Mouse (Mus musculus) CH12.LX (cell line): ENCODE measurements around the gene Mast3. TPM values are rescaled to one million over a fixed set of nuclear protein-coding genes. Genes with fewer than 3 reads are reported as not detected.

Source experiments
- DNase-seq: peaks from one replicate; pipeline ENCODE4 v3.0.0-alpha.2; 2013; ENCODE audit errors: extremely low read depth
- H3K27ac ChIP-seq: 2 replicates; pipeline ENCODE4 v1.5.1; 2012; ENCODE audit warnings: low read depth, mild to moderate bottlenecking, control low read depth, moderate library complexity; ENCODE audit not compliant: insufficient read depth
- H3K27me3 ChIP-seq: replicated peaks from 2 replicates; pipeline ENCODE3; 2012; ENCODE audit warnings: inconsistent platforms
- H3K36me3 ChIP-seq, 2 experiments: replicated peaks in 1 of 2; 2 replicates each; pipeline versions ENCODE3 to v1.6.1; 2012; ENCODE audit warnings: inconsistent platforms in 1 of 2, low read length in 1 of 2, mild to moderate bottlenecking in 1 of 2, mixed read lengths in 1 of 2, moderate library complexity in 1 of 2; ENCODE audit not compliant: control insufficient read depth in 1 of 2, insufficient read depth in 1 of 2
- H3K4me1 ChIP-seq, 2 experiments: 2 replicates each; pipeline ENCODE4 v1.6.1; 2012; ENCODE audit warnings: inconsistent platforms in 1 of 2, moderate library complexity in 1 of 2; ENCODE audit not compliant: insufficient read depth in 2 of 2, control insufficient read depth in 1 of 2
- H3K4me2 ChIP-seq: 2 replicates; pipeline ENCODE4 v1.6.1; 2012; ENCODE audit warnings: low read depth, mild to moderate bottlenecking, control low read depth; ENCODE audit not compliant: poor library complexity, insufficient read depth, severe bottlenecking
- H3K4me3 ChIP-seq, 3 experiments: fragments of 150-350 bp in 1 of 3; sonication (generic) in 1 of 3; replicated peaks in 1 of 3; 2 replicates each; pipeline versions ENCODE3 to v1.5.1; 2011 to 2012; ENCODE audit warnings: low read depth in 2 of 3, low read length in 2 of 3, mild to moderate bottlenecking in 2 of 3, moderate library complexity in 2 of 3, control low read depth in 1 of 3, improper control_type of control experiment in 1 of 3, inconsistent platforms in 1 of 3, mixed read lengths in 1 of 3; ENCODE audit not compliant: poor library complexity in 1 of 3
- H3K79me2 ChIP-seq: replicated peaks from 2 replicates; pipeline ENCODE4 v1.6.1; 2012; ENCODE audit warnings: mild to moderate bottlenecking, moderate library complexity; ENCODE audit not compliant: control insufficient read depth, poor library complexity, insufficient read depth, severe bottlenecking; ENCODE audit errors: extremely low read depth
- H3K9ac ChIP-seq: 2 replicates; pipeline ENCODE4 v1.6.1; 2012; ENCODE audit warnings: low read depth, mild to moderate bottlenecking, control low read depth, moderate library complexity; ENCODE audit not compliant: insufficient read depth
- H3K9me3 ChIP-seq: replicated peaks from 2 replicates; pipeline ENCODE3; 2012; ENCODE audit warnings: low read length, inconsistent platforms, mixed read lengths
- BHLHE40 ChIP-seq: IDR thresholded peaks from 2 replicates; pipeline ENCODE4 v1.6.1; 2011; ENCODE audit warnings: mild to moderate bottlenecking, low read depth, low read length, improper control_type of control experiment
- CHD1 ChIP-seq: IDR thresholded peaks from 2 replicates; pipeline ENCODE4 v1.6.1; 2012; ENCODE audit warnings: low read depth, low read length, improper control_type of control experiment, inconsistent platforms
- CHD2 ChIP-seq: IDR thresholded peaks from 2 replicates; pipeline ENCODE4 v1.6.1; 2011; ENCODE audit warnings: low read length, improper control_type of control experiment
- CTCF ChIP-seq, 2 experiments: IDR thresholded peaks in 1 of 2; conservative IDR thresholded peaks in 1 of 2; 2 replicates each; pipeline ENCODE4 v1.5.1; 2011 to 2012; ENCODE audit warnings: low read depth in 2 of 2, low read length in 2 of 2, improper control_type of control experiment in 1 of 2, inconsistent platforms in 1 of 2, mild to moderate bottlenecking in 1 of 2, moderate library complexity in 1 of 2
- E2F4 ChIP-seq: IDR thresholded peaks from 2 replicates; pipeline ENCODE4 v1.6.1; 2011; ENCODE audit warnings: low read depth, low read length, improper control_type of control experiment; ENCODE audit not compliant: insufficient replicate concordance
- ELF1 ChIP-seq: IDR thresholded peaks from 2 replicates; pipeline ENCODE4 v1.6.1; 2014; ENCODE audit warnings: low read depth, mild to moderate bottlenecking, inconsistent platforms, low read length, improper control_type of control experiment
- EP300 ChIP-seq: IDR thresholded peaks from 2 replicates; pipeline ENCODE4 v1.6.1; 2011; ENCODE audit warnings: low read length, improper control_type of control experiment
- ETS1 ChIP-seq: conservative IDR thresholded peaks from 2 replicates; pipeline ENCODE4 v1.6.1; 2012; ENCODE audit warnings: low read depth, mild to moderate bottlenecking, inconsistent platforms, low read length, improper control_type of control experiment, moderate library complexity
- GABPA ChIP-seq: IDR thresholded peaks from 2 replicates; pipeline ENCODE4 v1.6.1; 2012; ENCODE audit warnings: low read depth, low read length, improper control_type of control experiment, inconsistent platforms; ENCODE audit not compliant: insufficient replicate concordance
- HCFC1 ChIP-seq: IDR thresholded peaks from 2 replicates; pipeline ENCODE4 v1.6.1; 2012; ENCODE audit warnings: low read depth, mild to moderate bottlenecking, inconsistent platforms, low read length, improper control_type of control experiment
- IRF4 ChIP-seq: IDR thresholded peaks from 2 replicates; pipeline ENCODE4 v1.6.1; 2014; ENCODE audit warnings: low read depth, mild to moderate bottlenecking, inconsistent platforms, low read length, improper control_type of control experiment
- JUN ChIP-seq: IDR thresholded peaks from 2 replicates; pipeline ENCODE4 v1.6.1; 2011; ENCODE audit warnings: low read depth, mild to moderate bottlenecking, low read length, improper control_type of control experiment, moderate library complexity; ENCODE audit not compliant: insufficient read depth
- JUND ChIP-seq: conservative IDR thresholded peaks from 2 replicates; pipeline ENCODE4 v1.6.1; 2011; ENCODE audit warnings: low read depth, low read length, improper control_type of control experiment
- KAT2A ChIP-seq: IDR thresholded peaks from 2 replicates; pipeline ENCODE4 v1.6.1; 2012; ENCODE audit warnings: low read length, improper control_type of control experiment, inconsistent platforms; ENCODE audit not compliant: insufficient replicate concordance
- MAFK ChIP-seq: IDR thresholded peaks from 2 replicates; pipeline ENCODE4 v1.6.1; 2011; ENCODE audit warnings: low read length, improper control_type of control experiment; ENCODE audit not compliant: insufficient replicate concordance
- MAZ ChIP-seq: IDR thresholded peaks from 2 replicates; pipeline ENCODE4 v1.6.1; 2012; ENCODE audit warnings: low read depth, mild to moderate bottlenecking, inconsistent platforms, low read length, improper control_type of control experiment, moderate library complexity
- MEF2A ChIP-seq: IDR thresholded peaks from 2 replicates; pipeline ENCODE4 v1.6.1; 2014; ENCODE audit warnings: low read depth, mild to moderate bottlenecking, inconsistent platforms, low read length, improper control_type of control experiment, borderline replicate concordance
- MXI1 ChIP-seq: IDR thresholded peaks from 2 replicates; pipeline ENCODE4 v1.6.1; 2011; ENCODE audit warnings: mild to moderate bottlenecking, low read depth, low read length, improper control_type of control experiment
- MYC ChIP-seq: IDR thresholded peaks from 2 replicates; pipeline ENCODE4 v1.6.1; 2011; ENCODE audit warnings: low read depth, mild to moderate bottlenecking, improper control_type of control experiment, low read length
- NELFE ChIP-seq: IDR thresholded peaks from 2 replicates; pipeline ENCODE4 v1.6.1; 2011; ENCODE audit warnings: low read depth, low read length, improper control_type of control experiment
- NRF1 ChIP-seq: IDR thresholded peaks from 2 replicates; pipeline ENCODE4 v1.6.1; 2014; ENCODE audit warnings: low read depth, mild to moderate bottlenecking, inconsistent platforms, low read length, improper control_type of control experiment, moderate library complexity
- PAX5 ChIP-seq: IDR thresholded peaks from 2 replicates; pipeline ENCODE4 v1.6.1; 2012; ENCODE audit warnings: low read length, inconsistent platforms, mixed read lengths
- POLR2AphosphoS2 ChIP-seq: IDR thresholded peaks from 2 replicates; pipeline ENCODE4 v1.6.1; 2011; ENCODE audit warnings: low read depth, low read length, improper control_type of control experiment
- RAD21 ChIP-seq: IDR thresholded peaks from 2 replicates; pipeline ENCODE4 v1.6.1; 2011; ENCODE audit warnings: low read depth, mild to moderate bottlenecking, low read length, improper control_type of control experiment, moderate library complexity
- RCOR1 ChIP-seq: conservative IDR thresholded peaks from 2 replicates; pipeline ENCODE4 v1.6.1; 2012; ENCODE audit warnings: low read depth, mild to moderate bottlenecking, inconsistent platforms, low read length, improper control_type of control experiment
- SMC3 ChIP-seq: IDR thresholded peaks from 2 replicates; pipeline ENCODE4 v1.6.1; 2011; ENCODE audit warnings: low read depth, low read length, improper control_type of control experiment
- TBP ChIP-seq: conservative IDR thresholded peaks from 2 replicates; pipeline ENCODE4 v1.6.1; 2011; ENCODE audit warnings: low read depth, low read length, improper control_type of control experiment
- TCF12 ChIP-seq: IDR thresholded peaks from 2 replicates; pipeline ENCODE4 v1.6.1; 2014; ENCODE audit warnings: low read depth, mild to moderate bottlenecking, inconsistent platforms, low read length, improper control_type of control experiment
- USF2 ChIP-seq: conservative IDR thresholded peaks from 2 replicates; pipeline ENCODE4 v1.6.1; 2011; ENCODE audit warnings: low read depth, low read length, improper control_type of control experiment
- ZC3H11A ChIP-seq: IDR thresholded peaks from 2 replicates; pipeline ENCODE4 v1.6.1; 2012; ENCODE audit warnings: low read depth, mild to moderate bottlenecking, inconsistent platforms, low read length, improper control_type of control experiment
- ZKSCAN1 ChIP-seq: IDR thresholded peaks from 2 replicates; pipeline ENCODE4 v1.6.1; 2012; ENCODE audit warnings: low read depth, inconsistent platforms, low read length, improper control_type of control experiment, borderline replicate concordance
- ZMIZ1 ChIP-seq: IDR thresholded peaks from 2 replicates; pipeline ENCODE4 v1.6.1; 2012; ENCODE audit warnings: low read depth, mild to moderate bottlenecking, inconsistent platforms, low read length, improper control_type of control experiment
- ZNF384 ChIP-seq: IDR thresholded peaks from 2 replicates; pipeline ENCODE4 v1.6.1; 2012; ENCODE audit warnings: low read depth, low read length, improper control_type of control experiment, inconsistent platforms
- dilution Hi-C: fragments of 300-500 bp; cut with MboI; formaldehyde crosslinking; loops from 2 replicates; pipeline ENCODE4 v1.14.3; 2020; ENCODE audit warnings: low sequenced_read_pairs; ENCODE audit not compliant: extremely low pct_unique_long_range_greater_than_20kb, extremely low pct_ligation_motif_present
- in situ Hi-C: fragments of 300-500 bp; cut with MboI; formaldehyde crosslinking; loops from 3 replicates; pipeline ENCODE4 v1.14.3; 2019; ENCODE audit warnings: low sequenced_read_pairs, low pct_ligation_motif_present, low pct_unique_long_range_greater_than_20kb, mixed read lengths
- polyA plus RNA-seq: library from polyadenylated mRNA; unstranded; fragments of >175 nt; gene quantifications from 2 replicates; pipeline ENCODE4 v1.2.1, GENCODE M21; 2012; ENCODE audit warnings: low read depth; ENCODE audit not compliant: insufficient read length
- total RNA-seq, 2 experiments: library from RNA; depleted of rRNA; stranded (reverse); fragments of 300-350 nt in 1 of 2; fragments of >200 nt in 1 of 2; gene quantifications; 2 replicates each; pipeline ENCODE4 v1.2.3; 2012 to 2014

Gene Mast3
- total and polyA plus RNA-seq, 3 experiments = 7.0 to 23.4 (median 11.6) TPM

- TF ChIP-seq PAX5 (no peak), IRF4 (no peak), CHD1 (no peak), MAFK (no peak), POLR2AphosphoS2 (peak; percentile 68; the same call in 1 of the 2 replicates), NELFE (peak; percentile 79), JUND (no peak)
Observed at GRCm38 (mm10) chr8:70791975-70792691, 12.7 kb downstream of the Mast3 start (continued).

GRCm38 (mm10) chr8:70791294-70791701, 13.6 kb downstream of the Mast3 start:
- in situ Hi-C loops = no loop called here
- DNase-seq = peak; percentile 82
- dilution Hi-C loops = no loop called here
- peak overlapping the region; percentile 48 for H3K4me2 ChIP-seq
- peak overlapping the region; percentile 81 to 87 (median 82) for H3K4me3 ChIP-seq
- TF ChIP-seq RCOR1 (no peak), E2F4 (no peak), GABPA (no peak), NRF1 (no peak), MAZ (peak; percentile 45; the same call in 1 of the 2 replicates), HCFC1 (peak; percentile 63), POLR2AphosphoS2 (no peak), RAD21 (no peak), MAFK (no peak), CHD2 (no peak), TCF12 (no peak), ETS1 (no peak), JUN (no peak), TBP (no peak), JUND (no peak), PAX5 (no peak), MEF2A (no peak), SMC3 (no peak), IRF4 (no peak), MXI1 (no peak), USF2 (no peak), BHLHE40 (peak; percentile 42), MYC (no peak), ZC3H11A (no peak), EP300 (no peak), NELFE (no peak), KAT2A (0 out of 2 replicates have a peak, but pooled peaks have one; percentile 21), CTCF (conservative IDR thresholded peaks at IDR 0.05 in 1 of 2, IDR thresholded peaks at IDR 0.05 in 1 of 2; ENCODE audit: low read depth in 2 of 2, low read length in 2 of 2) (no peak), ZNF384 (no peak), ELF1 (peak; percentile 72), ZKSCAN1 (no peak), ZMIZ1 (no peak)
- peaks cover 30% of the 10 kb centered on the region for H3K27me3 ChIP-seq
- H3K79me2 ChIP-seq = peaks cover 4% of the 10 kb centered on the region; the same call in 1 of the 2 replicates
- H3K36me3 ChIP-seq = peaks cover 37 to 45% of the 10 kb centered on the region in 2 experiments
- H3K9me3 ChIP-seq = no peaks in the 10 kb centered on the region
- peak overlapping the region; percentile 36 for H3K27ac ChIP-seq
- H3K4me1 ChIP-seq = peaks cover 15 to 28% of the 10 kb centered on the region in 2 experiments
- H3K9ac ChIP-seq = peak overlapping the region; percentile 92
